Mouse (Mus musculus) erythroblast, adult 5-6 weeks (primary cell): ENCODE measurements around the gene Larp6. TPM values are rescaled to one million over a fixed set of nuclear protein-coding genes. Genes with fewer than 3 reads are reported as not detected.

ENCODE experiments used
- ATAC-seq: replicated peaks from 2 replicates; pipeline ENCODE4 v1.8.0; 2016; ENCODE audit warnings: moderate number of reproducible peaks, mild to moderate bottlenecking, moderate TSS enrichment, inconsistent platforms; ENCODE audit not compliant: poor library complexity, low FRiP score, severe bottlenecking
- total RNA-seq, 2 experiments: library from RNA; stranded (forward) in 1 of 2; stranded (reverse) in 1 of 2; fragments of 150-400 nt in 1 of 2; fragments of 200-764, 138-1000 nt in 1 of 2; gene quantifications; 2 replicates each; pipeline versions ENCODE4 v1.2.3 to v1.2.4; 2015 to 2017; ENCODE audit warnings: low replicate concordance in 2 of 2

Larp6 gene
- total RNA-seq, 2 experiments from 2014 or later: not detected

GRCm38 (mm10) chr9:60756258-60756657, 43.5 kb downstream of the Larp6 start:
- no peak for ATAC-seq

- no peak for ATAC-seq
These were observed 44.3 kb downstream of the Larp6 start for GRCm38 (mm10) chr9:60756866-60757740.

GRCm38 (mm10) chr9:60757817-60758216, 45.0 kb downstream of the Larp6 start:
- ATAC-seq: no peak

GRCm38 (mm10) chr9:60759436-60760007, 46.7 kb downstream of the Larp6 start:
- no peak for ATAC-seq

- ATAC-seq: no peak
These were observed 52.4 kb downstream of the Larp6 start for GRCm38 (mm10) chr9:60765181-60765580.

- ATAC-seq: no peak
These were observed 55.6 kb downstream of the Larp6 start for GRCm38 (mm10) chr9:60768393-60768792.

- no peak for ATAC-seq
These were observed 56.9 kb downstream of the Larp6 start for GRCm38 (mm10) chr9:60769711-60770111.

GRCm38 (mm10) chr9:60773713-60774112, 60.9 kb downstream of the Larp6 start:
- ATAC-seq: no peak

- no peak for ATAC-seq
These were observed 64.1 kb downstream of the Larp6 start for GRCm38 (mm10) chr9:60776899-60777298.

GRCm38 (mm10) chr9:60782057-60782789, 69.4 kb downstream of the Larp6 start:
- ATAC-seq: no peak

- no peak for ATAC-seq
These were observed 72.3 kb downstream of the Larp6 start for GRCm38 (mm10) chr9:60785069-60785468.

- ATAC-seq: no peak
These were observed 74.8 kb downstream of the Larp6 start for GRCm38 (mm10) chr9:60787517-60788110.

Other genes with a start within 250 kb of the Larp6 start
- not detected in 2 replicates for gene Thsd4, start 190.9 kb upstream of the Larp6 start, total RNA-seq (2015; ENCODE audit: low replicate concordance)
- gene Thsd4, start 190.9 kb upstream of the Larp6 start, total RNA-seq (2017; ENCODE audit: low replicate concordance): not detected in 2 replicates
- not detected in 2 replicates for gene Lrrc49, start 24.8 kb upstream of the Larp6 start, total RNA-seq (2015; ENCODE audit: low replicate concordance)
- gene Lrrc49, start 24.8 kb upstream of the Larp6 start, total RNA-seq (2017; ENCODE audit: low replicate concordance): 0.84 and 1.4 TPM in 2 replicates
- gene Uaca, start 81.6 kb downstream of the Larp6 start, total RNA-seq (2015; ENCODE audit: low replicate concordance): not detected in 2 replicates
- gene Uaca, start 81.6 kb downstream of the Larp6 start, total RNA-seq (2017; ENCODE audit: low replicate concordance): not detected in 2 replicates